In genomic region chr10:111503071-111503470, GRCm38 (mm10) we compare ENCODE assay signal across 9 mouse cellular contexts. TPM values are rescaled to one million over a fixed set of nuclear protein-coding genes. Genes with fewer than 3 reads are reported as not detected.
DNase-seq lines count a peak whose midpoint lies in the region; ATAC-seq lines count a peak whose summit lies in the region.
"Had no signal": no experiment of that assay in that cellular context is flagged by ENCODE, and none has a peak within 500 bp of the region (broad histone marks: within the 10 kb centered on the region; RNA-seq: fewer than 3 reads in every experiment).

No protein-coding gene starts in this region.

- H3K27me3 ChIP-seq in heart, embryonic 12.5 days (replicated peaks), result no peaks in the 10 kb centered on the region

- DNase-seq in heart, adult 11 months, result peak; percentile 94
- DNase-seq in adrenal gland, adult 18-20 months (ENCODE audit: low spot score in 2 of 2), result peak; percentile 79 to 82
- DNase-seq in embryo, embryonic 9.5 days (ENCODE audit: extremely low spot score), result peak; percentile 77
- peak; percentile 87 for DNase-seq in heart, postnatal 4 days
- peak; percentile 72 to 73 for DNase-seq in left cerebral cortex, postnatal 10 days (ENCODE audit: extremely low spot score in 1 of 2, low spot score in 2 of 2)
- DNase-seq in naive thymus-derived CD4-positive, alpha-beta T cell, adult 2 months (ENCODE audit: low read depth), result peak; percentile 92
- peak; percentile 69 for DNase-seq in telencephalon, adult 2 months (ENCODE audit: low read depth, low spot score)

- H3K27ac ChIP-seq in heart, embryonic 12.5 days (ENCODE audit: poor library complexity, severe bottlenecking), result no peak overlapping the region
- H3K27ac ChIP-seq: macrophage had no signal

- no peak overlapping the region for H3K9ac ChIP-seq in heart, embryonic 12.5 days

- H3K9me3 ChIP-seq in heart, embryonic 12.5 days (replicated peaks), result no peaks in the 10 kb centered on the region

- ATAC-seq in heart, embryonic 12.5 days (ENCODE audit: insufficient number of reproducible peaks, low FRiP score), result no peak

- intact Hi-C loops in left cerebral cortex, postnatal 10 days (cut with DNase I), result loop anchor here (1.0 kb wide), 1 partner anchor 454 kb away; no protein-coding TSS in a partner anchor

- H3K36me3 ChIP-seq in heart, embryonic 12.5 days, result peaks cover 6% of the 10 kb centered on the region

- H3K4me1 ChIP-seq in heart, embryonic 12.5 days (replicated peaks), result peaks cover 27% of the 10 kb centered on the region

- 1% methylated on average over 3 of the region's 3 CpGs for WGBS in heart, embryonic 12.5 days

- no peak overlapping the region for H3K4me3 ChIP-seq in heart, embryonic 12.5 days

- H3K4me2 ChIP-seq in heart, embryonic 12.5 days, result no peak overlapping the region

RNA-seq across cellular contexts. Expression of gene Phlda1, which starts 3.0 kb away (rescaled TPM):
- polyA plus RNA-seq in heart, embryonic 12.5 days (2016; fragmentation: Nextera tagmentation; extraction: Ambion mirVana), result 19.8 and 24.6 TPM in 2 replicates
- total RNA-seq in adrenal gland, adult 18-20 months (2021), result 10 to 100 TPM; 47.8 to 82.2 TPM
- 10 to 100 TPM; 33.7 to 35.1 TPM for total RNA-seq in heart, postnatal 4 days (2021)
- 10 to 100 TPM; 24.4 to 28.6 TPM for total RNA-seq in left cerebral cortex, postnatal 10 days (2021)

RNA-seq across cellular contexts. Expression of gene Nap1l1, which starts 30.0 kb away (rescaled TPM):
- 166 and 167 TPM in 2 replicates for polyA plus RNA-seq in heart, embryonic 12.5 days (2016; fragmentation: Nextera tagmentation; extraction: Ambion mirVana)
- total RNA-seq in adrenal gland, adult 18-20 months (2021), result 100 to 1,000 TPM; 124 to 136 TPM
- total RNA-seq in heart, postnatal 4 days (2021), result 100 to 1,000 TPM; 119 to 120 TPM
- total RNA-seq in left cerebral cortex, postnatal 10 days (2021), result 100 to 1,000 TPM; 237 to 241 TPM
